In genomic region chr1:178468280-178468679, GRCm38 (mm10) we compare ENCODE assay signal across 10 mouse cellular contexts.
DNase-seq lines count a peak whose midpoint lies in the region; ATAC-seq and TF ChIP-seq lines count a peak whose summit lies in the region.
"Had no signal": no experiment of that assay in that cellular context is flagged by ENCODE, and none has a peak within 500 bp of the region (broad histone marks: within the 10 kb centered on the region; RNA-seq: fewer than 3 reads in every experiment).

No protein-coding gene starts in this region.

- intact Hi-C loops in gastrocnemius, postnatal 14 days (cut with DNase I; ENCODE audit: low total_unique reads), result no loop called here

- no peaks in the 10 kb centered on the region for H3K4me1 ChIP-seq in hindbrain, embryonic 14.5 days (replicated peaks; ENCODE audit: control insufficient read depth, insufficient read depth, low read length)
- no peaks in the 10 kb centered on the region for H3K4me1 ChIP-seq in hindbrain, embryonic 10.5 days (replicated peaks)
- no peaks in the 10 kb centered on the region for H3K4me1 ChIP-seq in thymus, adult 2 months (replicated peaks; ENCODE audit: control insufficient read depth, insufficient read depth, low read length)

- ATAC-seq in hindbrain, embryonic 14.5 days (ENCODE audit: low FRiP score), result no peak
- ATAC-seq in megakaryocyte-erythroid progenitor cell, adult 5-6 weeks (replicated peaks; ENCODE audit: low FRiP score, low TSS enrichment, poor library complexity, severe bottlenecking), result no peak

- H3K27me3 ChIP-seq in hindbrain, embryonic 14.5 days (ENCODE audit: control insufficient read depth, insufficient read depth, low read length), result no peaks in the 10 kb centered on the region
- no peaks in the 10 kb centered on the region for H3K27me3 ChIP-seq in hindbrain, embryonic 10.5 days (ENCODE audit: insufficient read depth, poor library complexity, severe bottlenecking)
- H3K27me3 ChIP-seq in thymus, adult 2 months (ENCODE audit: control insufficient read depth, insufficient read depth, low read length), result no peaks in the 10 kb centered on the region
- H3K27me3 ChIP-seq: limb, embryonic 13.5 days had no signal

- 12% methylated on average over 2 of the region's 2 CpGs for WGBS in hindbrain, embryonic 14.5 days
- 14% methylated on average over 2 of the region's 2 CpGs for WGBS in hindbrain, embryonic 10.5 days
- 16% methylated on average over 2 of the region's 2 CpGs for WGBS in thymus, adult 2 months

- no peak for TF ChIP-seq CTCF in thymus, adult 2 months (IDR thresholded peaks at IDR 0.05; ENCODE audit: borderline replicate concordance, control insufficient read depth, extremely low read depth, insufficient read depth, low read length, poor library complexity)

- no peak overlapping the region for H3K4me2 ChIP-seq in hindbrain, embryonic 14.5 days (replicated peaks)
- H3K4me2 ChIP-seq: heart, embryonic 11.5 days; limb, embryonic 13.5 days had no signal

- no peaks in the 10 kb centered on the region for H3K36me3 ChIP-seq in hindbrain, embryonic 14.5 days (replicated peaks; ENCODE audit: control insufficient read depth, insufficient read depth)
- H3K36me3 ChIP-seq in hindbrain, embryonic 10.5 days, result no peaks in the 10 kb centered on the region
- no peaks in the 10 kb centered on the region for H3K36me3 ChIP-seq in thymus, adult 2 months (ENCODE audit: control insufficient read depth, insufficient read depth, low read length)
- H3K36me3 ChIP-seq: limb, embryonic 13.5 days had no signal

- no peak overlapping the region for H3K4me3 ChIP-seq in hindbrain, embryonic 14.5 days (replicated peaks; ENCODE audit: low read length)
- H3K4me3 ChIP-seq in hindbrain, embryonic 10.5 days, result no peak overlapping the region
- H3K4me3 ChIP-seq in thymus, adult 2 months (ENCODE audit: control insufficient read depth, insufficient read depth, low read length), result no peak overlapping the region
- H3K4me3 ChIP-seq: limb, embryonic 13.5 days had no signal

- H3K9me3 ChIP-seq in hindbrain, embryonic 14.5 days (ENCODE audit: control insufficient read depth, low read length), result no peaks in the 10 kb centered on the region
- H3K9me3 ChIP-seq in hindbrain, embryonic 10.5 days, result no peaks in the 10 kb centered on the region
- H3K9me3 ChIP-seq: limb, embryonic 13.5 days had no signal

- peak; percentile 85 for DNase-seq in hindbrain, embryonic 14.5 days (ENCODE audit: low spot score)
- no peak for DNase-seq in hindbrain, embryonic 10.5 days (ENCODE audit: low spot score)
- peak; percentile 8 for DNase-seq in thymus, adult 2 months
- DNase-seq in thymus, postnatal 36 days, result no peak
- DNase-seq in embryo, embryonic 11 days, result peak; percentile 69
- no peak for DNase-seq in right cerebral cortex, postnatal 14 days
- DNase-seq in gastrocnemius, postnatal 14 days, result no peak

- no peak for TF ChIP-seq POLR2A in thymus, adult 2 months (IDR thresholded peaks at IDR 0.05; ENCODE audit: control insufficient read depth, extremely low read depth, insufficient read depth, low read length, poor library complexity)

- H3K9ac ChIP-seq in hindbrain, embryonic 14.5 days, result no peak overlapping the region
- H3K9ac ChIP-seq: limb, embryonic 13.5 days had no signal

- no peak overlapping the region for H3K27ac ChIP-seq in hindbrain, embryonic 14.5 days
- H3K27ac ChIP-seq in hindbrain, embryonic 10.5 days, result no peak overlapping the region
- no peak overlapping the region for H3K27ac ChIP-seq in thymus, adult 2 months (ENCODE audit: control insufficient read depth, insufficient read depth, low read length)
- H3K27ac ChIP-seq: limb, embryonic 13.5 days had no signal

Comparison
In these comparisons a context has a peak if more than half of its experiments do, and no peak if none do; other contexts are left out.
1. DNase-seq: peak in hindbrain, embryonic 14.5 days (single experiment), thymus, adult 2 months (single experiment) and embryo, embryonic 11 days (single experiment); none in hindbrain, embryonic 10.5 days (single experiment), thymus, postnatal 36 days (0 of 2), right cerebral cortex, postnatal 14 days (single experiment) and gastrocnemius, postnatal 14 days (single experiment).